Mouse (Mus musculus): ENCODE measurements around the gene Cited2. TPM values are rescaled to one million over a fixed set of nuclear protein-coding genes. Genes with fewer than 3 reads are reported as not detected.

Gene Cited2
- polyA plus RNA-seq, 1 experiment = 55.0 TPM

- no peak for DNase-seq
- 22% methylated on average over 4 of the region's 4 CpGs for WGBS
- Histone ChIP-seq H3K4me3 (replicated peaks; ENCODE audit: extremely low read depth, low read depth, low read length) (no peak overlapping the region), H3K4me1 (ENCODE audit: control insufficient read depth, insufficient read depth, low read length) (peaks cover 7% of the 10 kb centered on the region; the same call in 1 of the 2 replicates)
- TF ChIP-seq CTCF (IDR thresholded peaks at IDR 0.05; ENCODE audit: insufficient read depth, low read length) = no peak
- TF ChIP-seq POLR2A (IDR thresholded peaks at IDR 0.05; ENCODE audit: borderline replicate concordance, extremely low read depth, low read depth, low read length) = no peak
Observed at GRCm38 (mm10) chr10:17728711-17729110, 5.7 kb downstream of the Cited2 start.

GRCm38 (mm10) chr10:17729476-17729875 is 6.5 kb downstream of the Cited2 start:
- 55% methylated on average over 6 of the region's 6 CpGs for WGBS
- DNase-seq = no peak
- Histone ChIP-seq H3K4me1 (ENCODE audit: control insufficient read depth, insufficient read depth, low read length) (peaks cover 7% of the 10 kb centered on the region; the same call in 1 of the 2 replicates), H3K4me3 (replicated peaks; ENCODE audit: extremely low read depth, low read depth, low read length) (no peak overlapping the region)
- TF ChIP-seq CTCF (IDR thresholded peaks at IDR 0.05; ENCODE audit: insufficient read depth, low read length) = no peak

- WGBS = 20% methylated on average over 4 of the region's 4 CpGs
- H3K4me1 ChIP-seq (ENCODE audit: control insufficient read depth, insufficient read depth, low read length) = no peaks in the 10 kb centered on the region
- peak; percentile 39; the same call in 1 of the 2 replicates for TF ChIP-seq CTCF (IDR thresholded peaks at IDR 0.05; ENCODE audit: insufficient read depth, low read length)
- TF ChIP-seq POLR2A (IDR thresholded peaks at IDR 0.05; ENCODE audit: borderline replicate concordance, extremely low read depth, low read depth, low read length) = no peak
- peak; percentile 71 for DNase-seq
- no peak overlapping the region for H3K4me3 ChIP-seq (replicated peaks; ENCODE audit: extremely low read depth, low read depth, low read length)
Observed at GRCm38 (mm10) chr10:17733057-17733456, 10.0 kb downstream of the Cited2 start.

- no peak for DNase-seq
- Histone ChIP-seq H3K4me1 (ENCODE audit: control insufficient read depth, insufficient read depth, low read length) (no peaks in the 10 kb centered on the region), H3K4me3 (replicated peaks; ENCODE audit: extremely low read depth, low read depth, low read length) (no peak overlapping the region)
- 91% methylated on average over 2 of the region's 2 CpGs for WGBS
- TF ChIP-seq POLR2A (IDR thresholded peaks at IDR 0.05; ENCODE audit: borderline replicate concordance, extremely low read depth, low read depth, low read length) (no peak), CTCF (IDR thresholded peaks at IDR 0.05; ENCODE audit: insufficient read depth, low read length) (no peak)
Observed at GRCm38 (mm10) chr10:17742581-17742980, 19.6 kb downstream of the Cited2 start.

- WGBS = 79% methylated on average over 5 of the region's 5 CpGs
- TF ChIP-seq POLR2A (IDR thresholded peaks at IDR 0.05; ENCODE audit: borderline replicate concordance, extremely low read depth, low read depth, low read length) (no peak), CTCF (IDR thresholded peaks at IDR 0.05; ENCODE audit: insufficient read depth, low read length) (no peak)
- Histone ChIP-seq H3K4me3 (replicated peaks; ENCODE audit: extremely low read depth, low read depth, low read length) (no peak overlapping the region), H3K4me1 (ENCODE audit: control insufficient read depth, insufficient read depth, low read length) (no peaks in the 10 kb centered on the region)
- DNase-seq = no peak
Observed at GRCm38 (mm10) chr10:17752478-17752877, 29.5 kb downstream of the Cited2 start.

GRCm38 (mm10) chr10:17759772-17760171 is 36.8 kb downstream of the Cited2 start:
- DNase-seq = no peak
- no peak for TF ChIP-seq POLR2A (IDR thresholded peaks at IDR 0.05; ENCODE audit: borderline replicate concordance, extremely low read depth, low read depth, low read length)
- TF ChIP-seq CTCF (IDR thresholded peaks at IDR 0.05; ENCODE audit: insufficient read depth, low read length) = no peak
- Histone ChIP-seq H3K4me3 (replicated peaks; ENCODE audit: extremely low read depth, low read depth, low read length) (no peak overlapping the region), H3K4me1 (ENCODE audit: control insufficient read depth, insufficient read depth, low read length) (no peaks in the 10 kb centered on the region)
- WGBS = 72% methylated on average over 3 of the region's 3 CpGs

GRCm38 (mm10) chr10:17760750-17761613 is 38.0 kb downstream of the Cited2 start:
- no peaks in the 10 kb centered on the region for H3K4me1 ChIP-seq (ENCODE audit: control insufficient read depth, insufficient read depth, low read length)
- WGBS = 52% methylated on average over 9 of the region's 9 CpGs
- TF ChIP-seq POLR2A (IDR thresholded peaks at IDR 0.05; ENCODE audit: borderline replicate concordance, extremely low read depth, low read depth, low read length) (no peak), CTCF (IDR thresholded peaks at IDR 0.05; ENCODE audit: insufficient read depth, low read length) (peak; percentile 22; the same call in 1 of the 2 replicates)
- no peak overlapping the region for H3K4me3 ChIP-seq (replicated peaks; ENCODE audit: extremely low read depth, low read depth, low read length)
- DNase-seq = no peak

- WGBS = 82% methylated on average over 1 of the region's 1 CpGs
Observed at GRCm38 (mm10) chr10:17761652-17762051, 38.6 kb downstream of the Cited2 start.

GRCm38 (mm10) chr10:17762946-17763345 is 39.9 kb downstream of the Cited2 start:
- TF ChIP-seq POLR2A (IDR thresholded peaks at IDR 0.05; ENCODE audit: borderline replicate concordance, extremely low read depth, low read depth, low read length) = no peak
- no peaks in the 10 kb centered on the region for H3K4me1 ChIP-seq (ENCODE audit: control insufficient read depth, insufficient read depth, low read length)
- 96% methylated on average over 8 of the region's 8 CpGs for WGBS
- no peak overlapping the region for H3K4me3 ChIP-seq (replicated peaks; ENCODE audit: extremely low read depth, low read depth, low read length)
- no peak for DNase-seq

More at GRCm38 (mm10) chr10:17761652-17762051, 38.6 kb downstream of the Cited2 start:
- Histone ChIP-seq H3K4me1 (ENCODE audit: control insufficient read depth, insufficient read depth, low read length) (no peaks in the 10 kb centered on the region), H3K4me3 (replicated peaks; ENCODE audit: extremely low read depth, low read depth, low read length) (no peak overlapping the region)
- DNase-seq = no peak
- no peak for TF ChIP-seq POLR2A (IDR thresholded peaks at IDR 0.05; ENCODE audit: borderline replicate concordance, extremely low read depth, low read depth, low read length)
- no peak for TF ChIP-seq CTCF (IDR thresholded peaks at IDR 0.05; ENCODE audit: insufficient read depth, low read length)

- WGBS = 74% methylated on average over 5 of the region's 5 CpGs
Observed at GRCm38 (mm10) chr10:17769856-17770255, 46.8 kb downstream of the Cited2 start.

More at GRCm38 (mm10) chr10:17769856-17770255, 46.8 kb downstream of the Cited2 start:
- no peak overlapping the region for H3K4me3 ChIP-seq (replicated peaks; ENCODE audit: extremely low read depth, low read depth, low read length)
- no peak for DNase-seq
- H3K4me1 ChIP-seq (ENCODE audit: control insufficient read depth, insufficient read depth, low read length) = no peaks in the 10 kb centered on the region
- TF ChIP-seq POLR2A (IDR thresholded peaks at IDR 0.05; ENCODE audit: borderline replicate concordance, extremely low read depth, low read depth, low read length) (no peak), CTCF (IDR thresholded peaks at IDR 0.05; ENCODE audit: insufficient read depth, low read length) (no peak)

All from lung, adult 2 months (tissue).